Mouse (Mus musculus) gastrocnemius, adult 18-20 months (tissue): ENCODE measurements around the gene Lhfpl5. TPM values are rescaled to one million over a fixed set of nuclear protein-coding genes. Genes with fewer than 3 reads are reported as not detected.

Experiments used
- DNase-seq: peaks from one replicate; pipeline ENCODE4 v3.0.0; 2021; ENCODE audit warnings: low spot score
- total RNA-seq, 2 experiments: library from RNA; stranded (reverse); gene quantifications; 2 replicates each; pipeline ENCODE4 v1.2.3; 2021

Lhfpl5 gene
- total RNA-seq, 2 experiments from 2014 or later, result not detected

- no peak for DNase-seq
Observed at GRCm38 (mm10) chr17:28572521-28572920, 2.9 kb upstream of the Lhfpl5 start.

GRCm38 (mm10) chr17:28572941-28573340, 2.5 kb upstream of the Lhfpl5 start:
- no peak for DNase-seq

- peak; percentile 22 for DNase-seq
Observed at GRCm38 (mm10) chr17:28580396-28580795, 5.0 kb downstream of the Lhfpl5 start.

GRCm38 (mm10) chr17:28581056-28581455, 5.6 kb downstream of the Lhfpl5 start:
- DNase-seq, result no peak

- DNase-seq, result no peak
Observed at GRCm38 (mm10) chr17:28586509-28586908, 11.1 kb downstream of the Lhfpl5 start.

GRCm38 (mm10) chr17:28588591-28588990, 13.2 kb downstream of the Lhfpl5 start:
- no peak for DNase-seq

GRCm38 (mm10) chr17:28590596-28590995, 15.2 kb downstream of the Lhfpl5 start:
- DNase-seq, result no peak

GRCm38 (mm10) chr17:28591476-28591875, 16.0 kb downstream of the Lhfpl5 start:
- DNase-seq, result no peak

- peak; percentile 65 for DNase-seq
Observed at GRCm38 (mm10) chr17:28592998-28593397, 17.6 kb downstream of the Lhfpl5 start.

- no peak for DNase-seq
Observed at GRCm38 (mm10) chr17:28593965-28594364, 18.5 kb downstream of the Lhfpl5 start.

- DNase-seq, result no peak
Observed at GRCm38 (mm10) chr17:28600780-28601179, 25.3 kb downstream of the Lhfpl5 start.

GRCm38 (mm10) chr17:28601557-28602250, 26.3 kb downstream of the Lhfpl5 start:
- no peak for DNase-seq

- no peak for DNase-seq
Observed at GRCm38 (mm10) chr17:28609543-28609942, 34.1 kb downstream of the Lhfpl5 start.

- DNase-seq, result no peak
Observed at GRCm38 (mm10) chr17:28612603-28613002, 37.2 kb downstream of the Lhfpl5 start.

- no peak for DNase-seq
Observed at GRCm38 (mm10) chr17:28613096-28613495, 37.7 kb downstream of the Lhfpl5 start.

GRCm38 (mm10) chr17:28615332-28615731, 39.9 kb downstream of the Lhfpl5 start:
- no peak for DNase-seq

- DNase-seq, result no peak
Observed at GRCm38 (mm10) chr17:28617636-28618035, 42.2 kb downstream of the Lhfpl5 start.

- DNase-seq, result no peak
Observed at GRCm38 (mm10) chr17:28618124-28618523, 42.7 kb downstream of the Lhfpl5 start.

GRCm38 (mm10) chr17:28618775-28619174, 43.3 kb downstream of the Lhfpl5 start:
- no peak for DNase-seq

- DNase-seq, result peak; percentile 33
Observed at GRCm38 (mm10) chr17:28621381-28622299, 46.2 kb downstream of the Lhfpl5 start.

- DNase-seq, result peak; percentile 88
Observed at GRCm38 (mm10) chr17:28622300-28622759, 46.9 kb downstream of the Lhfpl5 start, which contains the start of gene Srpk1. Gene Srpk1 (minus strand): TSS chr17:28622709.

- DNase-seq, result no peak
Observed at GRCm38 (mm10) chr17:28624841-28625240, 49.4 kb downstream of the Lhfpl5 start.
